Mouse (Mus musculus) cortical plate, adult 2 months (tissue): ENCODE data around the gene Zfp423. TPM values are rescaled to one million over a fixed set of nuclear protein-coding genes. Genes with fewer than 3 reads are reported as not detected.

Source experiments
- H3K27ac ChIP-seq: fragments of 200-500 bp; 2 replicates; pipeline ENCODE4 v1.5.1; 2012; ENCODE audit warnings: low read length, control low read depth, inconsistent platforms; ENCODE audit not compliant: insufficient read depth
- H3K4me1 ChIP-seq: fragments of 200-500 bp; 2 replicates; pipeline ENCODE4 v1.6.1; 2011; ENCODE audit warnings: low read length; ENCODE audit not compliant: control insufficient read depth, insufficient read depth
- H3K4me3 ChIP-seq: fragments of 200-500 bp; 2 replicates; pipeline ENCODE4 v1.5.1; 2011; ENCODE audit warnings: mild to moderate bottlenecking, low read length, control low read depth; ENCODE audit not compliant: insufficient read depth
- CTCF ChIP-seq: fragments of 200-500 bp; IDR thresholded peaks from 2 replicates; pipeline ENCODE4 v1.5.1; 2011; ENCODE audit warnings: mild to moderate bottlenecking, control low read depth, low read length; ENCODE audit not compliant: insufficient read depth; ENCODE audit errors: extremely low read depth
- POLR2A ChIP-seq: fragments of 200-500 bp; IDR thresholded peaks from 2 replicates; pipeline ENCODE4 v1.6.1; 2011; ENCODE audit warnings: mild to moderate bottlenecking, low read length, control low read depth; ENCODE audit not compliant: insufficient read depth; ENCODE audit errors: extremely low read depth
- polyA plus RNA-seq: library from polyadenylated mRNA; depleted of rRNA; stranded (reverse); fragments of >200 nt; gene quantifications from 2 replicates; pipeline ENCODE4 v1.2.3, GENCODE M21; 2012

Gene Zfp423
- polyA plus RNA-seq, 1 experiment: 15.1 TPM

DNA sequence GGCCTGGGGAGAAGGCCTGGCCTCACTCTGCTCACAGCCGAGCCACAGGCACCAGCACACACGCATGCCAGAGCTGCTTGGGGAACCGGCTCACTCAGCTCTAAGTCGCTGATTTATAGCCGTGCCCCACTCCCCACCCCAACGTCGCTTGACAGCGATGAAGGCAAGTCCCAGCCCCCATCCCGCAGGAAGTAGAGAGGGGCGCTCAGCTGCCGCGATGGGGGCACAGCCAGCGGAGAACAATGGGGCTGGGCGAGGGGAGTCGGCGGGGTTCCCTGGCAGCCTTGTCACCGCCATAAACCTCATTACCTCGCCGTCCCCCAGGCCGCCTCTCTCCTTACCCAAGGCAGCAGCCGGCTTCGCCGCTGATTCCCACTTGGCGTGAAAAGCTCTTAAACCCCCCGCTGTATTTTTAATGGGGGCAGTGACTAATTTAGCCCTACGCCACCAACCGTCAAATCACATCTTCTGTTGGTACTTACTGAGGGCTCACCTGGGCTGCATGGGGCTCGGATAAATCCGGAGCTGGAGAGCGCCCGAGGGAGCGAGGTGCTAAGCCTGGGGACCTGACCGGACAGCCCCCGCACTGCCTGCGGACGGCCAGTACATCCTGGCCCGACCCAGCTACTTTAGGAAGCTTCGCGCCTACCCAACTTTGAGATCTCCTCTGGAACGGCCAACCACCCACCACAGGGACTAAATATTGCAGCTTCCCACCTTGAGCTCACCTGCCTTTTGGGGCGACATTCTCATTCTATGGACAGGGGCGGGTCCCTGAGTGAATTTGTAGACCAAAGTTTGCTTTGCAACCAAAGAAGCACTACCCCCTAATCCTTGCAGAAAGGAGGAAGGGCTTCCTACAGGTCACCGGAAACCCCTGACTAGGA, 299.1 kb downstream of the Zfp423 start:
- H3K4me3 ChIP-seq: no peak overlapping the region
- H3K4me1 ChIP-seq: peaks cover 2% of the 10 kb centered on the region; the same call in 1 of the 2 replicates
- H3K27ac ChIP-seq: no peak overlapping the region
- TF ChIP-seq POLR2A (no peak), CTCF (no peak)

DNA sequence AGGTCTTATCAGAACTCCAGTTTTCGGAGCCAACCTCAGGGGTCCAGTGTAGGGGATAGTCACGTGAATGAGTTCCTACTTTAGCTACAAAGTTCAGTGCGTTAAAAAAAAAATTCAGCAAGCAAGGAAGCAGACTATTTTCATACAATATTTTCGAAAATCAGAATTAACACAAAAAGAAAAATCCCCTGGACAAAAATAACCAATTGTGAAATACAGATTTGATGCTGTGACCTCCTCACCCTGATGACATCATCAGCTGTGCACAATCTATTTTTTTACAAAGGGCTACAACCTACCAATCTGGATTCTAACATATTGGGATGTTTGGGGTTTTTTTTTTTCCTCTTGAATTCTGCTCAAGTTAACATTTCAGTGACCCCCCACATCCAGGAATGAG, 301.9 kb downstream of the Zfp423 start:
- no peak overlapping the region for H3K4me3 ChIP-seq

DNA sequence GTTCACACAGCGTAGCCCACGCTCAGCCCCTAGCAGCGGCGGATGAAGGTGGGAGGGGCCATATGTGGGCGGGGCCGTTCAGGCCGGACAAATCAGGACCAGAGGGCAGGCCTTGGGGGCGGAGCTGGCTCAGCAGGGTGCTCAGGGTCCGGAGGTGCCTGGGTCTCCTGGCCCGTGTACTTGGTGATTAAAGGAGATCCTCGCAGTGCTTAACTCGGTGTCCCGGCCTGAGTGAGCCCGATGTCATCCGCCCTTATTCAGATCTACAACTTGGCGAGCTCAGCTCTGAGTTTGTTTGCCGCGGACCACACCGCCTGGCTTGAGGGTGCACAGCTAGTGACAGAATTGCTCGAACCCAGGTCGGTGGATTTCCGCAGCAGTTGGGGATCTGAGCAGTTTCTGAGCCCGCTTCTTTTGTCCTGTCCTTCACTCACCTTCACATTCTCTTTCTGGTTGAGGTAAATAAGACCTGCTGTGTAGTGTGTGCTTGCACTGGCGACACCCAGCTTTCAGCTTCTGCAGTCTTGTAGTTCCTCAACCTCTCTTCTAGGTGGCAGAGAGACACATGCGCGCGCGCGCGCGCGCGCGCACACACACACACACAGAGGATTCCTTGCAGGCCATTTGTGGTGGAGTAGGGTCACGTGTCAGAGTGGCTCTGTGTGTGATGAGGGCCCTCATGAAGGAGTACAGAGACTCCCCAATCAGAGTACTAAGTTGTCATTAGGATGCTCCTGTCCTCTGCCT, 302.7 kb downstream of the Zfp423 start:
- Histone ChIP-seq H3K4me1 (no peaks in the 10 kb centered on the region), H3K4me3 (peak overlapping the region; percentile 4; the same call in 1 of the 2 replicates), H3K27ac (no peak overlapping the region)
- TF ChIP-seq CTCF: no peak

More for the DNA sequence above, 301.9 kb downstream of the Zfp423 start:
- Histone ChIP-seq H3K4me1 (no peaks in the 10 kb centered on the region), H3K27ac (no peak overlapping the region)
- no peak for TF ChIP-seq POLR2A
- no peak for TF ChIP-seq CTCF

DNA sequence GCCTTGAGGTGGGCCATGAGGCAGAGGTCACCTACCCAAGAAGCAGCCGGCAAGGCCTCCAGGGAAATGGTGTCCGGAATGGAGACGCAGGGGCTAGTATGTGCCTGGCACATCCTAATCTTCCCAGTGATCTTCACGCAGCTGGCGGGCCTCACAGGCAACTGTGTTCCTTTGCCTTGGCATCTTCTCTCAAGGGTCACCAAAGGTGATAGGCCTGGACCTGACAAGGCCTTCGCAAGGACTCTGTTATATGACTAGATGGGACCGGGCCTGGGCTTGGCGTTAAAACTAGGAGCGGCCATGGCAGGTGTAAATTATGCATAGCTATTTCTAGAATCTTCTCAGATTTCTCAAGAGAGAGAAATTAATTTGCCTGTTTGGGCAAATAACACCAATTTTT, 303.4 kb downstream of the Zfp423 start:
- H3K4me1 ChIP-seq: no peaks in the 10 kb centered on the region
- no peak overlapping the region for H3K4me3 ChIP-seq
- no peak for TF ChIP-seq CTCF
- TF ChIP-seq POLR2A: no peak
- no peak overlapping the region for H3K27ac ChIP-seq

DNA sequence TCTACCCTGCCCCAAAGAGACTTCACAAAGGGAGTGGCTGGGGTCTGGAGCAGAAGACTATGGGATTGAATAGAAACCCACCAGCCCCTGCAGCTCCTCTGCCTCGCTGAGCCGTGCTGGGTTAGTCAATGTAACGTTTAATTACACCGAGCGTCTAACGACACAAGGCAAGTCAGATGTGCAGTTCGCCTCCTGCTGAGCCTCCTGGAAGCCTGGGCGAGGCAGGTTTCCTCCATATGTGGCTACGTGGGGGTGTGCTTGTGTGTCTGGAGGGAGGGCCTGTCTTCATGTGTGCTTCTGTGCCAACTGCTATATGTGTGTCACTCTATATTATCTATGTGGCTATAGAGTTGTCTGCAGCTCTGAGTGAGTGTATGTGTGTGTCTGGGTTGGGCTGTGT, 311.6 kb downstream of the Zfp423 start:
- no peak overlapping the region for H3K4me3 ChIP-seq
- H3K27ac ChIP-seq: no peak overlapping the region
- TF ChIP-seq CTCF (no peak), POLR2A (no peak)
- no peaks in the 10 kb centered on the region for H3K4me1 ChIP-seq

DNA sequence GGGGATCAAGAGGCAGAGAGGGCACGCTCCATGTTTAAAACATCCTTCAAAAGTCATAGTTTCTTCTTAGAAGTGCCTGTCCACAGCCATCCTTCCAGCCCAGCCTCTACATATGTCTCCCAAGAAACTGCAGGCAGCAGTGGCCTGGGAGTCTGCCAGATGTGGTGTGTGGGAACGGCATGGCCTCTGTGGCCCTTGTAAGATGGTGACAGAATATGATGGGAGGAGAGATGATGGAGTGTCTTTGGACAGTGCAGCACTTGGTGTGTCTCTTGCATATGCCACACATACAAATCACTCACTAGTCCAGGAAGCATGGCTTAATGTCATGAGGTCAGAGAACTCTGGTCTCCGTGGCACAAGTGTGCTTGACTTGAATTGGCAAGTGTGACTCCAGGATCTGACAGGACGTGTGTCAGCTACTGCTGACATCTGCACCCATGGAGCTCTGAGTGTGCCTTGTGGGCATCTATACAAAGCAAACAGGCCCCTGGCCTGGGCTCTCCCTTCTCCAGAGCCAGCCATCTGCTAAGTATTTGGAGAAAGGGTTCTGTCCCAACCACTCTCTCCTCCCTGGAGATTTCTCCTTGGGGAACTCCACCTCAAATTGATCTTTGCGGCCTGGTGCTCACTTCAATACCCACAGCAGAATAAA, 313.4 kb downstream of the Zfp423 start:
- TF ChIP-seq CTCF (no peak), POLR2A (no peak)
- Histone ChIP-seq H3K4me3 (no peak overlapping the region), H3K4me1 (no peaks in the 10 kb centered on the region), H3K27ac (no peak overlapping the region)

DNA sequence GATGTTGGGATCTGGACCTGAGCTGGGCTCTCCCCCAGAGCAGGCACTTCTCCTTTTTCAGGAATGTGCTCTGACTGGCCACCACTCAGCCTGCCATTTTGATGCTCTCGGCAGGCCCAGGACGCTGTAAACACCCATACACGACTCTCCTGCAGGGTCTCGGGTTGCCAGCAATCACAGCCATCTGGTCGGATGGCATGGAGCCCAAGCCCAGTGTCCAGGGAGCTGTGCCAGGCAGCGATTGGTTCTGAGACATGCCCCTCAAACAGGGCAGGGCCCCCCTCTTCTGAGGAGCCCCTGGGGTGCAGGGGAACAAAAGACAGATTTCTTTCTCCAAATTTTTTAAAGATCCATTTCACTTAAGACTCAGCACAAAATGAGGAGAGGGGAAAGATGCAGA, 314.0 kb downstream of the Zfp423 start:
- TF ChIP-seq CTCF (no peak), POLR2A (no peak)
- Histone ChIP-seq H3K4me3 (no peak overlapping the region), H3K4me1 (no peaks in the 10 kb centered on the region), H3K27ac (no peak overlapping the region)

DNA sequence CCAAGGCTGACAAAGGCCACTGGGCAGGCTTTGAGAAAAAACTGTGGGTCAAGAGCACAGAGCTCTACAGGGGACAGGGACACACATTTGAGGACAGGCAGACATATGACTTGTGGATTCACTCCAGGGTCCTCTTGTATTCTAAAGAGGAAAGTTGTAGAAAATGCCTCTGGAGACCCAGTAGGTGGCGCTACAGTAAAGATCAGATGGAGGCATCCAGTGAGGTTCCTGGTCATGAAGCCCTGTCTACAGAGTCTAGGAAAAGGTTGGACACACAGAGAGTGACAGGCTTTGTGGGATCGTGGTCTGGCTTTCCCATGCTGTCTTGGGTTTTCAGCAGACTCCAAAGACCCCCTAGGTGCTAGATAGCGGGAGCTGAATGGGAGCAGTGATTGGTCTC, 318.5 kb downstream of the Zfp423 start:
- Histone ChIP-seq H3K4me1 (no peaks in the 10 kb centered on the region), H3K27ac (no peak overlapping the region), H3K4me3 (no peak overlapping the region)
- TF ChIP-seq CTCF (peak; percentile 59), POLR2A (no peak)

DNA sequence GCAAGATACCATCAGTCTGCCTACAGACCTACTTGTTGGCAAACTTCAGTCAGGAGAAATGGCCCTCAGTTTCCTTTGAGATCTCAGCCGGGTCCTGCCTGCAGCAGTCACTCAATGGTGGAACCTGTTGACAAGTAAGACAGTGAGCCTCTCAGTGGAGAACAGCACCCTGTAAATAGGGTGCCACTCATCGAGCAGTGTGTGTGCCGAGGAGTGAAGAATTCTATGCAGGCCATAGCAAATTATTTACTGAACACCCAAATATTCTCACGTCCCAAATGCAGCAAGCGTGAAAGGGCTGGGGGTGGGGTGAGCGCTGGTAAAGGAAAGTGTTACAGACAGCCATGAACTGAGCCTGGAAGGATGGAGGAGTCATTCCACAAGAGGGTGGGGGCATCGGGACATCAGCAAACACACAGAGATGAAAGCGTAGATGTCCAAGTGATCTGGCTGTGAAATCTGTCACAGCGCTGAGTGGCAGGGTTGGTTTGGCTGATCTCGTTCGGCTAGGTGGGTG, 323.1 kb downstream of the Zfp423 start:
- TF ChIP-seq CTCF (no peak), POLR2A (no peak)
- H3K4me3 ChIP-seq: no peak overlapping the region
- no peak overlapping the region for H3K27ac ChIP-seq
- H3K4me1 ChIP-seq: no peaks in the 10 kb centered on the region

DNA sequence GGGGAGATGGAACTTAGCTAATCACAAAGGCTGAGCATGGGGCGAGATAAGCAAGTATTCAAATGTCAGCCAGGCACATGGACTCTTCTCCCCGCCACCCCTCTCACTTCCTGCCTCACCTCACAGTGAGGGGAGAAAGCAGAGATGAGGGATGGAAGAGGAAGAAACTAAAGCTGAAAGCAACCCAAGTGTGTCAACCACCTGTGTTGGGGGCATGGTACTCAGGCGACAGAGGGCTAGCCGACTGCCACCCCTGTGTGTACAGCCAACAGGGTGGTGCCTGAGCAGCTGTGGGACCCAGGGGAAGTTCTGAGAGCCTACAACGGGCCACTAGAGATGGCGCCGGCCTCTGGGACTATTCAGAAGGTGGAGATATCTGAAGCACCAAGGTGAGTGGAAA, 327.6 kb downstream of the Zfp423 start:
- no peaks in the 10 kb centered on the region for H3K4me1 ChIP-seq
- TF ChIP-seq CTCF (no peak), POLR2A (no peak)
- no peak overlapping the region for H3K4me3 ChIP-seq
- no peak overlapping the region for H3K27ac ChIP-seq
